Mouse (Mus musculus) retina, adult 2 months (tissue): ENCODE results near the gene Gpr142.

Experiments used
- DNase-seq: peaks from one replicate; pipeline ENCODE4 v3.0.0-alpha.2; 2012; ENCODE audit warnings: low read depth, low spot score

Gene Gpr142

DNA sequence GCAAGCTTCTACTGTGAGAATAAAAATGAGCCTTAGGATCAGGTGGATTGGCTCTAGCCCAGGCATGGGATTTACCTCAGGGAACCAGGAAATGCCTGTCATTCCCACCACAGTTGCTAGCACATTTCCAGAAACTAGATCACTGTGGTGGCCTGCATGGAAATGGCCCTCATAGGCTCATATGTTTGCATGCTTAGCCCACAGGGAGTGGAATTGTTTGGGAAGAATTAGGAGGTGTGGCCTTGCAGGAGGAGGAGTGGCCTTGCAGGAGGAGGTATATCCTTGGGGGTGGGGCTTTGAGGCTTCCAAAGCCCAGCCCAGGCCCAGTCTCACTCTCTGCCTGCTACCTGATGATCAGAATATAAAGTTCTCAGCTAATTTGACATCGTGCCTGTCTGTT, 3.2 kb downstream of the Gpr142 start:
- no peak for DNase-seq

DNA sequence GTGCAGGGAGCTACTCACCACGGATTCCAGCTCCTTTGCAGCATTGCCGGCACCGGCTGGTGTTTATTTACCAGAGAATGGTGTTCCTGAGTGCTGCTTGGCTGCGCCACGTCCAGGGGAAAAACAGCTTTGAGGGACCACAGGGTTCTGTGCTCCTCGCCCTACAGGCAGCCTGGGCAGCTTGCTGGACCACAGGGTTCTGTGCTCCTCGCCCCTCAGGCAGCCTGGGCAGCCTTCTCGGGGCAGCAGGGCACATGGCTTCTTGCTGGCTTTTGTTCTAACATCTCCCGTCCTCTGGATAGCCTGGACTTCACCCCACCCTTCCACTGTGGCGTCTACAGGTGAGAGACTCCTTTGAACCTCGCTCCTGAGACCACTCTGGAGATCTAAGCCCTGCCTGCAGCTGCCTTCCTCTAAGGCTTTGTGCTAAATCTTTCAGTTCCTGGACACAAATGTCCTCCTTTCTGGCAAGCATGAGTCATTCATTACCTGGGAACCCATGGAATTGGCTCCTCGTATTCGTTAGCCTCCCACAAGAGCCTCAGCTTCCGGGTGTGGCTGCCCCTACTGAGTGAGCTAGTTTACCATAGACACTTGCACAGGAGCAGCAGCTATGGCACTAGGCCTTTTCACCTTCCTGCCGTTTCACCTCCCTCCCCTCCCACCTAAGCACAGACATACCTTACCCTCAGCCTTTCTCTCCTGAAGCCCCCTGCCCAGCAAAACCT, 4.0 kb downstream of the Gpr142 start:
- no peak for DNase-seq

DNA sequence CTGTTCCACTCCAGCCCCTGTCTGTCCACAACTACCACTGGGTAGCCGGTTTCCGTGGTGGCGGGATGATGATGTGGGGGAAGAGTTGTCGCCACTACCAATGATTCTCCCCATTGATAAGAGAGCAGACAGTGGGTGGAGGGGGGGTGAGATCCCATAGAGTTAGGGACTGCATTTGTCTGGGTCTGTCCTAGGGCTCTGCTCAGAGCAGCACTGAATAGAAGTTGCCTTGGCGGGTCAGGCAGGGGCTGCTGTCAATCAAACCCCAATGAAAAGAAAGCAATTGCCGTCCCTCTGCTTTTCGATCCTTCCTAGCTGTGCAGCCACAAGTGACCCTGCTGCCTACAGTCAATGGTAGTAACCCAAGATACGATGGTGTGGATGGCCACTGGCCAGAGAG, 5.3 kb downstream of the Gpr142 start:
- DNase-seq, result no peak

DNA sequence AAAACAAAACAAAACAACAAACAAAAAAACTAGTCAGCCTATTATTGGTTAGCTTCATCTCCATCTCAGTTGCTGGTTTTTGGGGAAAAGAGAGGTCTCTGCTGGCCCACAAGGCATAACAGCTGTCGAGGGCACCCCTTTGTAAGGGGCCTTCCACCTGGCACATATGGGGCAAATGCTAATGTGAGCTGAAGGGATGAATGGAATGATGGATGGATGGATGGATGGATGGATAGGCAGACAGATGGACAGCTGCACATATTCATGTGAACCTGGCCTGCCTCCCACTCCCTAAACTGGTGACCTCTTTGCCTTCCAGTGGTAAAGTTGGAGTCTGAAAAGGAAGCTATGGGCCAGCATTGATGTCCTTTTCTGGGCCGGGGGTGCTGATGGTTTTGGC, 8.3 kb downstream of the Gpr142 start:
- no peak for DNase-seq

DNA sequence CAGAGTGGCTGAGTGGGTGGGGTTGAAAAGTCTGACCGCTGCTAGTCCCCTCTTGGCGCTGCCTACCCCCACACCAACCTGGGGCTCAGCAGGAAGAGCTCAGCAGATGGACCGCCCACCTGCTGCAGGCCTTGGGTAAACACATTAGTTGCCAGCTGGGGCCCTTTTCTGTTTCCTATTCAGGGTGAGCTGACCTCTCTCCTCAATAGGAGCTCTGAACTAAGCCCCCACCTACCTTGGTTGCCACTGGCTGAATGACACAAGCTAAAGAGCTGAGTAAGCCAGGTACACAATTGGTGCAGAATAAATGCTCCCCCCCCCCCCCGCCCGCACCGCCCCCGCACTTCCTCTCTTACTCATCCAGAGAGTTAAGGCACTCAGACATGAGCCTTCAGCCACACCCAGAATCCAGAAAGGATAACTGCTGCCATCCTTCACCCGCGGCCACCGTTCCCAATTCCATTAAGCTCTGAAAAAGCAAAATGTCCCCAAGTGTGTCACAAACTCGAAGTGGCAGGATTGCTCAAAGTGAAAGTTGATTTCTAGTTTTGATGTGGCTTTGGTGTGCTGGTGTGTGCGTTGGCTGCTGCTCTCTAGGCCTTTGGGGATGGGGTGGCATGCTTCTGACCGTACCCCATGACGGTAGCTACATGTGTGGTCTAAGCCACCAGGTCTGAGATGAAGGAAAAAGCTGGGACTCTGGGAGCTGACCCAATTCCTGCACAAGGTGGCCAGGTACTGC, 9.1 kb downstream of the Gpr142 start:
- no peak for DNase-seq

DNA sequence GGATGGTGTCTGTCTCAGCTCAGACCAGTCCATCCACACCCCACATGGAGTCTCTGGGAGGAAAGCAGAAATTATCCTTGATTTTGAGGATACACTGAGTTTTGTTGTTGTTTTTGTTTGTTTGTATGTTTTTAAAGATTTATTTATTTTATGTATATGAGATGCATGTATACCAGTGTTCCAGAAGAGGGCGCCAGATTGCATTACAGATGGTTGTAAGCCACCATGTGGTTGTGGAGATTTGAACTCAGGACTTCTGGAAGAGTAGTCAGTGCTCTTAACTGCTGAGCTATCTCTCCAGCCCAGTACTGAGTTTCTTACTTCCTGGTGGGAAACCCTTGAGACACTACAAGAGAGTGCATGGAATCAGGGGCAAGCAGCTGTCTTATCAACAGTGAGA, 10.6 kb downstream of the Gpr142 start:
- no peak for DNase-seq

DNA sequence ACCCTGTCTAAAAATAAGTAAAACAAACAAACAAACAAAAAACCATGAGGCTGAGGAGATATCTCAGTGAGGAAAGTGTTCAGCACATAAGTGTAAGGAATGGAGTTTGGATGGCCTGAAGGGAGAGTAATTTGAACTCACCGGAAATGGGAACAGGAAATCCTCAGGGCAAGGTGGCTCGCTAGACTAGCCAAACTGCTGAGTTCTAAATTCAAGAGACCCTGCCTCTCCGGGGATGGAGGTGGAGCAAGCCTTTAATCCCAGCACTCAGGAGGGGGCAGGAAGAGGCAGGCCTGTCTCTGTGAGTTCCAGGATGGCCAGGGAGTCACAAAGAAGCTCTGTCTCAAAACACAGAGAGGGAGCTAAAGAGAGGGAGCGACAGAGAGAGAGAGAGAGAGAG, 11.6 kb downstream of the Gpr142 start:
- no peak for DNase-seq

DNA sequence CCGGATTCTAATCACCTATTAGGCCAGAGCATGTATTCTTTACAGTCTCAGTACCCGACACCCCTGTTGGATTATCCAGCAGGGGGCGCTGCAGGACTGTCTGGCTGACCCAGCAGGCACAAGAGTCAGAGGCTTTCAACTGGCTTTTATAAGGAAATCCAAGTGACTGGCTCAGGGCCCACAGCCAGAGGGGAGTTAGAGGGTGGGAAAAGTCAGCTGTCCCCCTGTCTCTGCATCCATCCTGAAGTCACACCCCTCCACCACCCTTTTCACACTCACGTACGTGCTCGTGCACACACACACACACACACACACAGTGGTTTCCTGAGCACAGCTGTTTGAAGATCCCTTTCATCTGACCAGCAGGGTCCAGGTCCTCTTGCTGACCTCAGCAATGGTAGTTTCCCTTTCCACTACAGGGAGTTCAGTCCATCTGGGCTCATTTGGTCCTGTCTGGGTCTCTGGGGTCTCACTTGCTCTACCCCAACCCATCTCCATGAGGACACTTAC, 14.1 kb downstream of the Gpr142 start:
- peak; percentile 44 for DNase-seq

DNA sequence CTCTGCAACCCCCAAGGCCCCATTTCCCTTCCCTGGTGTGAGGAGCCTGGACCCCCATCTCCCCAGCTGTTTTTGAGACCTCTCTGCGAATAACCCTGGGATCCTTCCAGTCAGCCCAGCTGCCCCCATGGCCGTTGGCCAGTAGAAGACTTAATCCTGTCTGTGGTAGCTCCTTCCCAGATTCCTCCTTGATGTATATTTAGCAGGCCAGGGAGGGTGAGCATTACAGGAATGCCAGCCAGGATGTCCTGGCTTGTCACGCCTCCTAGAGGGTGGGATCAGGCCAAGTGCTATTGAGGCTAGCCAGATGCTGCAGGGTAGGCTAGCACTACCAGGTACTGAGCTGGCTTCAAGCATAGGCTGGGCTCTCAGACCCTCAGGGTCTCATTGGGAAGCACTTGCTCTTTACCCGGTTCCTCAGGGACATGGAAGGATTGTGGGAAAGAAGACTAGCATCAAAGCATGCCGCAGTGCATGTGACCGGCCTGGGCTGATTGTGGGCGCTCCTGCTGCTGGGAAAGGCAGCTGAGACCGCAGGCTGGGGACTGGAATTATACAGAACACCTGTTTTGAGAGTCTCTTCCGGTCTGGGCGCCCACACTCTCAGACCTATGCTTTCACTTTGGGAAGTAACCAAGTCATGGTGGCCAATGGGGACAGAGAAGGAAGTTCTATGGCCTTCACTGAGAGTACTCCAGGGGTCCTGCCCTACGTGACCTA, 16.3 kb downstream of the Gpr142 start:
- no peak for DNase-seq

DNA sequence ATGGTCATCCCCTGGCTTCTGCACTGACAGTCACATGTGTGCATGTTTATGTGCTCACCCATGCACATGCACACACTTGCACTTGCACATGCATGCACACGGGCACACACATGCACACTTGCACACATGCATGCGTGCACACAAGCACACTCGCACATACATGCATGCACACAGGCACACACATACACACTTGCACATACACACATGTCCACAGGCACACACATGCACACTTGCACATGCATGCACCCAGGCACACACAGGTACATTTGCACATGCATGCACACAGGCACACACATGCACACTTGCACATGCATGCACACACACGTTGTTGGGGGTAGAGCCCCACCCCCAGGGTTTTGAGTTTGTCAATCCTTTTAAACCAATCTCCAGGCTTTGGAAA, 18.2 kb downstream of the Gpr142 start:
- no peak for DNase-seq

DNA sequence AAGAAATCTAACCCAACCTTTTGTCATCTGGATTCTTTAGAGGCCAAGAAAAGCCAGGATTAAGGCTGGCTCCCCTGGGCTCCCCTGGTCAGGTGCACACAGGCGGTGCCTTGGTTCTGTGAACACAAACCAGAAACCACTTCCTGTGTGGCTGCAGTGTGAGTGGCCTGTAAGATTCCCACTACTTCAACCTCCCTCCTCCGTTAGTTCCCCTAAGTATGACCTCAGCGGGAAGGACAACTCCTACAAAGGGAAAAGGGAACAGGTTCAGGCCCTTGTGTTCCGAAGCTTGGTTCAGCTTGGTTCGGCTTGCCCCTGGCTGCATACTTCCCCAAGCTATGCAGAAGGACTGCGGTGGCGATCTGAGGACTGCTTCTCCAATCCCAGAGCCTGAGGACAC, 19.5 kb downstream of the Gpr142 start:
- no peak for DNase-seq

DNA sequence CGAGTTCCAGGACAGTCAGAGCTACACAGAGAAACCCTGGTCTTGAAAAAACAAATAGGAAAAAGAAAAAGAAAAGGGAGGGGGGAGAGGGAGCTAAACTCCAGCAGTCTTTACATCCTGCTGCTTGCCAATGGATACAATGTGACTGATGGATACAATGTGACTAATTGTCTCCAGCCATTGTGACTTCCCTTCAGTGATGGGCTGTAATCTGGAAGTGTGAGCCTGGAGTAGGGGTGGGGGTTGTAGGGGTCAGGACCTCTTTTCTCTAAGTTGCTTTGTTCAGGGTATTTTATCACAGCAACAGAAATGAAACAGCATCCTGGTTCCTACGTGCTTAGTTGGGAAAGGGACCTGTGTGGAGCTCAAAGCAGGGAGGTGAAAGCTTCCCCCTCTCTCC, 20.4 kb downstream of the Gpr142 start:
- no peak for DNase-seq

DNA sequence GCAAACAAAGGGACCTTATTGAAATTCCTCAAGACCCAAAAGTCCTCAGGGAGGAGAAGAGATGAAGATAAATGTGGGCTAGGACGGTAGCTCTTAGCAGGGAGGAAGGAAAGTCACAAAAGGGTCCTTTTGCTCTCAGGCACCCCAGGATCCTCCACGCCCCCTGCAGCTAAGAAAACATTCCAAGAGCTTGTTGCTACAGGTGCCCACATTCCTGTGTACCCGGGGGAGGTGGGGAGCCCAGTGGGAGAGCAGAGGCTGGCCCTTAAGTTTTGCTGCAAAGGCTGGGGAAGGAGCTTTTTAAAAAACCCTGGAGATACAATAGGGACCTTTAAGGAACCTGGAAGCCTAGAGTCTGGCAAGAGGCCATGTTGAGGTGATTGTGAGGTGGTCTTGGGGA, 21.7 kb downstream of the Gpr142 start:
- DNase-seq, result no peak

DNA sequence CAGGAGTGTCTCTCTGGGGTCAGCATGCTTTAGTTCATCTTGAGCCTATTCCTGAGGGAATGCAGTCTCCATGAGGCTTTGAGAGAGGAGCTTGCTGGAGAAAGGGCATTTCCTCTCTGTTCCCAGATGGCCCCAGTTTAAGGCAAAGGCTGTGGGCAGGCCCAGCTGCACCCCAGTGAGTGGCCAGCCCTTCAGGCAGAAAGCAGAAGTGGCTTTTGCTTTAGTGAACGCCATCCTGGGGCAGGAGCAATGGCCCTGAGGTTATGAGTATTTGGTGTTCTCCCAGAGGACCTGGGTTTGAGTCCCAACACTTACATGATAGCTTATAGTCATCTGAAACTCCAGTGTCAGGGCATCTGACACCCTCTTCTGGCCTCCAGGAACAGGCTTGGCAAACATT, 22.6 kb downstream of the Gpr142 start:
- no peak for DNase-seq

DNA sequence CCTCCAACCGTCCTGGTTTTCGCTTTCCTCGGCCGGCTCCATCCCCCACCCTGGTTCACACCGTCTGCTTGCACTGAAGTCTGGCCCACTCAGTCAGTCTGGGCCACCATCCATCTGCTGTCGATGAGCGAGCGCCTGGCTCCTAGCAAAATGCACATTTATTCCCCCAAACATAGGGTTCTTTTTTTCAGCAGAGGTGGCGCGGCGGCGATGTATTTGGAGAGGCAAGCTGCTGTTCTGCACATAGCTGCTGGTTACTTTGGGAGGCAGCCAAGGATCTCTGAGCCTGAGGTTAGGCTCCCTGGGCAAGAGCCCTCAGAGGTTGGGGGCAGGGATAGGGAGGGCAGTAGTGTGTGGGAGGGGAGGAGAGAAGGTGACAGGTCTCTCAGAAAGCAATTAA, 24.0 kb downstream of the Gpr142 start:
- DNase-seq, result no peak

DNA sequence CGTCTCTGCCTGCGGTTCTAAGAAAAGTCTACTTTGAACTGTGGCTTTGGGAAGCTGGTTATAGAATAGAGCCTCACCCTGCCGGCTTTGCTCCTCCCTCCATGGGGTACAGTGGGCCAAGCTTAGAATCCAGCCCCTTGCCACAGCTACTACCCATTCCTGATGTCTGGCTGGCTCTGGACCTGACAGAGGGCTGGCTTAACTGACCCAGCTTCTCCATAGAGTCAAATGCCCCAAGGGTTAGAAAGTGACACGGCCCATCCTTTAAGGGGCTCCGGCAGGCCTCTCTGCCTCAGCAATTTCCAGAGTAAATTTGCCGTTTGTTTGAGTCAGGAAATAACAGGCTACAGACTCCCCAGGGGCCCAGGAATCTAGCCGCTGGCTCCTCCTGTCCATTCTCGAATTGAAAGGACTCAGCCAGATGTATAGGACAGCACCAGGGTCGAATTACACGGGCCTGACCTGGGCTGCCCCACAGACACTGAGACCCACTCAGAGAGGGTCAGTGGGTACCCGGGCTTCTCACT, 24.5 kb downstream of the Gpr142 start:
- no peak for DNase-seq

DNA sequence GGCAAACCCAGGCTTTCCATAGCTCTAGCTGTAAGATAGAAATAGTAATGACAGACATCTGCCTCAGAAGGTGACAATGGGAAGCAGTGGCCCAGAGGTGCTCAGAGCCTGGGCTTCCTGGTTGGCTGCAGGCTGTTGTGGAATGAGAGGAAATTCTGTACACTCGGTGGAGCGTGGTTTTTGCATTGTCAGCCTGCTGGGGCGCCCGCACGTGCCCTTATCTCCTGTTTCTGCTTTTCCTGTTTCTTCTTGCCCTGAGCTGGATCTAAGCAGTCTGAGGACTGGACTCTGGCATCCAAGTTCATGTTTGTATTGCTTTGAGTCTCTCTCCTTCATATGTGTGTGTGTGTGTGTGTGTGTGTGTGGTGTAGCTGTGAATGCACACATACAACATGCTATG, 28.0 kb downstream of the Gpr142 start:
- no peak for DNase-seq

DNA sequence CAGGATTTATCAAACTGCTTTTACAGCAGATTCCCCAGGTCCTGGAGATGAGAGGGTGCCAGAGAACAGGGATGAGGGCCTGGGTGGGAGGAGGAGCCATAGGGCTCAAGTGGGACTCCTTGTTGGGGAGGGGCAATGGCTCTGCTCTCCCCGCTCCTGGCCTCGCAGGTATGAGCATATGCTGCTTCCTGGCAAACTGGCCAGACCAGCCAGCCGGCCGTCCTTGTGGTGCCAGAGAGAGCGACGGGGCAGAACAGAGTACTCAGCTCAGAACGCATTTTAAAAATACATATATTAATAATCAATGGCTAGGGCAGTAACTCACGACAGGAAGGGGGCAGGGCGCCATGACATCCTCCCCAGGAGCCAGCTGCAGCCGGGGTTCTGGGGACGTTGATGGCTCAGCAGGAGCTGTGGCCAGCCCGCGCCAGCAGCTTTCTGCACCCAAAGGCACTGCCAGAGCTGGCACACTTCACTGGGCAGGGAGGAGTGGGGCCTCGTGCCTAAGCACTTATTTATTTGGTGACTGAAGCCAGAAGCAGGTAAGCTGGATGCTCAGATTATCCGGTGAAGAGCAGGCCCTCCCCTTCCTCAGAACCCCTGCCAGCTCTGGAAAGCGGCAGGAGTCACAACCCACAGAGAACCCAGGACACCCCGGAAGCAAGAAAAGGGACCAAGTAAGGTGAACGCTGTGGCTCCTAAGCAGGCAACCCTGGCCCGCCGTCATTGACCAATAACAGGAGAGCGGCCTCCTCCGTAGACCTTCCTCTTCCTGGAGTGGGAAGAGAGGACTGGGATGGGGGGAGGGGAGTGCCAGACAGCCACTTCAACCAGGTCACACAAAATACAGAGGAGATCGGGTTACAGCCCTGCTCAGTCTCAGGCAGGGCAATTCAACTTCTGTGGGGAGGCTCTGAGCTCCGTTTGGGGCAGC, 31.0 kb downstream of the Gpr142 start:
- no peak for DNase-seq

DNA sequence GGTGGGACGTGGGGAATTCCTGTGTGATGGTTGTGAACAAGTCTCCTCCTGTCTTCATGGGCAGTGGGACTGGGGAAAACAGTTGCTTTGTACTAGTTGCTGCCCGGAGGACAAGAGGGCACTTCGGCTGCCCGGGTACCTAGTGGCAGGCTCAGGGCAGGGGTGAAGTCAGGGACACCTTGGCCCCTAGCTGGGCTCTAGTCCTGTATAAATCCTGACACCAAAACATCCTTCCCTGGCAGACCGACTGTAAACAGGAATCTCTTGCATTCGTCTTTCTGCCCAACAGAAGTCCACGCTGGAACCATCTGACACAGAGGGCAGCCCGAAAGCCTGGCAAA, 31.7 kb downstream of the Gpr142 start:
- no peak for DNase-seq

DNA sequence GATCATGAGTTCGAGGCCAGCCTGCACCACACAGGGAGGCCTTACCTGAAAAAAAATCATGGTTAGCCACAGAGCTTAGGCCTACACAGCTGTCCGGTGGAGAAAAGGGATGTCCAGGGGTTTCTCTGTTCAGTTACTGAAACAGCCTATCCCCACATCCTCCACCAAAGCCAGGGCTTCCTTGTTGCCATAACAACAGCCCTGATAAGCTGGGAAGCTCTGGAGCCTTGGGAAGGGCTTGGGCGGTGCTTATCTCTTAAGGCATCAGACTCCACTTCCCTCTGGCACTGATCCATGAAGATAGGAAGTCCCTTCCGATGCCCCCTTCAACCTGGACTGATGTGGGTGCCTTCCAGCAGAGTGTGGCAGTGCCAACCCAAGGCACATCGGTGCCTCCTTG, 34.4 kb downstream of the Gpr142 start:
- DNase-seq, result no peak

DNA sequence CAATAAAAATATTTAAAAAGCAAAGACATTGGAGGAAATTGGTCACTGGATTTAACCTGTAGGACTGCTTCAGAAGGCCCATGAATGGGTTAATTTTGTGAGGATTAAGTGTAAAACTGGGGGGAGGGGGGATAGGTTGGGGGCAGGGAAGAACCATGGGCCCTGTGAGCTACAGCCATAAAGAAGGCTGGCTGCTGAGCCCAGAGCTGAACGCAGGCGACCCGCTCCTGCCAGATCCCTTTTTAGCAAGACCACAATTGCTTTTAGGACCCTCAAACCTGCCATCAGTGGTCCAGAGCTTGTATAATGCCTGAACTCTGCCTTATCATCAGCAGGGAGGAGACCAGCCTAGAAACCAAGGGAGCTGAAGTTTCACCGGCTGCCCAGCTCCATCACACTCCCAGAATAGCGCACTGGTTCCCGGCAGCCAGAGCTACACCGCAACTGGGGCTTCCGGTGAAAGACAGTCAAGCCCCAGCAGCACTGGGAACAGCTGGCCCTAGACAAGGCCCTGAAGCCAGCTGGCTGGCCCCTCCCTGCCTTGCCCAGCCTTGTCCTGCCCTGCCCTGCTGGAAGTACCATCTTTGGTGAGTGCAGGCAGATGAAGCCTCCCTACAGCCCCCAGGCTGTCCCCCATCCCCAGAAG, 45.2 kb downstream of the Gpr142 start:
- no peak for DNase-seq
